Mouse (Mus musculus) frontal cortex, postnatal 10 days (tissue): ENCODE measurements around the gene Acoxl.
"Not testable (repeated sequence)": the region's sequence is repeated elsewhere in the genome, so short reads cannot be mapped to it uniquely, and the experiment has no call there.

Source experiments
- DNase-seq, 2 experiments: peaks; one replicate each; pipeline ENCODE4 v3.0.0; 2022; ENCODE audit warnings: low spot score in 2 of 2, mixed read lengths in 1 of 2

The Acoxl gene

GRCm38 (mm10) chr2:128078859-128079258, 240.2 kb downstream of the Acoxl start:
- no peak for DNase-seq

GRCm38 (mm10) chr2:128079316-128079715, 240.6 kb downstream of the Acoxl start:
- no peak for DNase-seq

- DNase-seq = no peak
Observed at GRCm38 (mm10) chr2:128083844-128084243, 245.2 kb downstream of the Acoxl start.

- no peak for DNase-seq
Observed at GRCm38 (mm10) chr2:128084607-128085006, 245.9 kb downstream of the Acoxl start.

GRCm38 (mm10) chr2:128085481-128085880, 246.8 kb downstream of the Acoxl start:
- DNase-seq = no peak

- peak in 1 of 2 experiments; percentile 17 for DNase-seq
Observed at GRCm38 (mm10) chr2:128086301-128086886, 247.7 kb downstream of the Acoxl start.

- DNase-seq = no peak
Observed at GRCm38 (mm10) chr2:128086996-128087526, 248.4 kb downstream of the Acoxl start.

- no peak for DNase-seq
Observed at GRCm38 (mm10) chr2:128087798-128088545, 249.3 kb downstream of the Acoxl start.

GRCm38 (mm10) chr2:128090283-128090885, 251.7 kb downstream of the Acoxl start:
- no peak for DNase-seq

- no peak for DNase-seq
Observed at GRCm38 (mm10) chr2:128091431-128092369, 253.0 kb downstream of the Acoxl start.

- no peak for DNase-seq
Observed at GRCm38 (mm10) chr2:128092451-128092850, 253.8 kb downstream of the Acoxl start.

GRCm38 (mm10) chr2:128094196-128094595, 255.5 kb downstream of the Acoxl start:
- DNase-seq = no peak

GRCm38 (mm10) chr2:128094602-128095001, 255.9 kb downstream of the Acoxl start:
- no peak for DNase-seq

GRCm38 (mm10) chr2:128095270-128095669, 256.6 kb downstream of the Acoxl start:
- DNase-seq = no peak

- no peak for DNase-seq
Observed at GRCm38 (mm10) chr2:128096070-128096469, 257.4 kb downstream of the Acoxl start.

GRCm38 (mm10) chr2:128098118-128098517, 259.4 kb downstream of the Acoxl start:
- DNase-seq = not testable (repeated sequence)

- no peak for DNase-seq
Observed at GRCm38 (mm10) chr2:128102086-128102485, 263.4 kb downstream of the Acoxl start.

GRCm38 (mm10) chr2:128104815-128105214, 266.1 kb downstream of the Acoxl start:
- DNase-seq = no peak

GRCm38 (mm10) chr2:128105651-128106050, 267.0 kb downstream of the Acoxl start:
- DNase-seq = no peak

GRCm38 (mm10) chr2:128111537-128111936, 272.9 kb downstream of the Acoxl start:
- no peak for DNase-seq

GRCm38 (mm10) chr2:128114621-128115020, 275.9 kb downstream of the Acoxl start:
- DNase-seq = no peak

- no peak for DNase-seq
Observed at GRCm38 (mm10) chr2:128115579-128115978, 276.9 kb downstream of the Acoxl start.
